Mouse (Mus musculus) myocyte (in vitro differentiated cells): ENCODE results near the gene Olfr1175-ps. TPM values are rescaled to one million over a fixed set of nuclear protein-coding genes. Genes with fewer than 3 reads are reported as not detected.

ENCODE experiments used
- H3K27me3 ChIP-seq: one replicate; pipeline ENCODE4 v1.6.1; 2011; ENCODE audit not compliant: control insufficient read depth, insufficient read depth, insufficient read length
- H3K36me3 ChIP-seq: one replicate; pipeline ENCODE4 v1.6.1; 2011; ENCODE audit not compliant: control insufficient read depth, insufficient read depth
- H3K4me2 ChIP-seq: one replicate; pipeline ENCODE4 v1.6.1; 2011; ENCODE audit warnings: low read depth, control low read depth
- H3K4me3 ChIP-seq: one replicate; pipeline ENCODE4 v1.5.1; 2011; ENCODE audit warnings: mild to moderate bottlenecking, control low read depth, moderate library complexity
- H3K79me2 ChIP-seq: one replicate; pipeline ENCODE4 v1.6.1; 2011; ENCODE audit not compliant: control insufficient read depth, insufficient read depth
- H3ac ChIP-seq: one replicate; pipeline ENCODE4 v1.6.1; 2011; ENCODE audit not compliant: control insufficient read depth, insufficient read length
- CEBPB ChIP-seq: IDR thresholded peaks from 2 replicates; pipeline ENCODE4 v1.6.1; 2011; ENCODE audit warnings: mild to moderate bottlenecking, moderate library complexity; ENCODE audit not compliant: poor library complexity, insufficient read depth, severe bottlenecking
- E2F4 ChIP-seq: IDR thresholded peaks from one replicate; pipeline ENCODE4 v1.6.1; 2011; ENCODE audit warnings: mild to moderate bottlenecking, control low read depth, moderate library complexity; ENCODE audit not compliant: insufficient read depth
- MAX ChIP-seq: IDR thresholded peaks from one replicate; pipeline ENCODE4 v1.6.1; 2011; ENCODE audit warnings: low read depth, mild to moderate bottlenecking, control low read depth
- MYOD1 ChIP-seq, 3 experiments: IDR thresholded peaks; one replicate each; pipeline ENCODE4 v1.6.1; 2011; ENCODE audit warnings: control low read depth in 2 of 3, low read depth in 2 of 3, mild to moderate bottlenecking in 2 of 3, moderate library complexity in 1 of 3; ENCODE audit not compliant: insufficient read length in 2 of 3, control insufficient read depth in 1 of 3
- MYOG ChIP-seq, 3 experiments: IDR thresholded peaks; one replicate each; pipeline ENCODE4 v1.6.1; 2011; ENCODE audit warnings: control low read depth in 2 of 3, low read depth in 2 of 3, mild to moderate bottlenecking in 2 of 3; ENCODE audit not compliant: insufficient read length in 2 of 3, control insufficient read depth in 1 of 3, insufficient read depth in 1 of 3
- POLR2A ChIP-seq: IDR thresholded peaks from one replicate; pipeline ENCODE4 v1.6.1; 2011; ENCODE audit warnings: low read depth, mild to moderate bottlenecking, control low read depth, moderate library complexity; ENCODE audit not compliant: insufficient read length
- POLR2AphosphoS2 ChIP-seq: IDR thresholded peaks from one replicate; pipeline ENCODE4 v1.6.1; 2011; ENCODE audit warnings: low read depth, control low read depth; ENCODE audit not compliant: insufficient read length
- REST ChIP-seq: IDR thresholded peaks from one replicate; pipeline ENCODE4 v1.6.1; 2011; ENCODE audit warnings: mild to moderate bottlenecking, control low read depth, moderate library complexity; ENCODE audit not compliant: insufficient read depth, insufficient read length
- SRF ChIP-seq: IDR thresholded peaks from one replicate; pipeline ENCODE4 v1.6.1; 2011; ENCODE audit warnings: low read depth; ENCODE audit not compliant: control insufficient read depth, insufficient read length
- TCF12 ChIP-seq: IDR thresholded peaks from one replicate; pipeline ENCODE4 v1.6.1; 2011; ENCODE audit warnings: mild to moderate bottlenecking, control low read depth; ENCODE audit not compliant: poor library complexity, insufficient read depth, severe bottlenecking
- TCF3 ChIP-seq: IDR thresholded peaks from one replicate; pipeline ENCODE4 v1.6.1; 2011; ENCODE audit warnings: low read depth, control low read depth; ENCODE audit not compliant: insufficient read length
- USF1 ChIP-seq: IDR thresholded peaks from one replicate; pipeline ENCODE4 v1.6.1; 2011; ENCODE audit warnings: low read depth, mild to moderate bottlenecking, control low read depth, moderate library complexity
- polyA plus RNA-seq: library from polyadenylated mRNA; unstranded; fragments of >200 nt; fragmentation: generic; extraction: Trizol; gene quantifications from one replicate; pipeline ENCODE4 v1.2.1, GENCODE M21; 2012; ENCODE audit warnings: missing spikeins

The Olfr1175-ps gene
- polyA plus RNA-seq, 1 experiment, result not detected

DNA sequence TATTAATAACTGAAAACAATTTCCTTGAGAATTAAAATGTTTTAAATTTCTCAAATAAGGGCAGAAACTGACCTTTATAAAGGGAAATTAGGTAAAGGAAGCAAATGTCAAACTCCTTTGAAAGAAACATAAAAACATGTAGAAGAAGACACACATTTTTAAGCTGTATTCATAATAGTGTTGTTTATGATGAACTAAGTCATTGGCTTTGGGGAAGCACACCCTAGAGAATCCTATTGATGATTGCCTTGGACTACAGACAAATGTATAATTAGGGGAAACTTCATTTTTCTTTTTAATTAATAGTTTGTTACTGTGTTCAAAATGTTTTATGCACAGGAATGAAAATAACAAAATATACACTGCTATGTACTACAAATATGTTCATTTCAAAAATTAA, 47.2 kb downstream of the Olfr1175-ps start, which contains the start of gene Olfr1173:
Olfr1173 (minus strand) TSS at position 101 of the 400 bp plus-strand sequence.
- Histone ChIP-seq H3ac (no peak within 1 kb of the TSS), H3K4me3 (no peak within 1 kb of the TSS), H3K27me3 (no peaks in the 10 kb centered on the region), H3K79me2 (no peaks in the 10 kb centered on the region), H3K4me2 (no peak within 1 kb of the TSS), H3K36me3 (no peaks in the 10 kb centered on the region)
- TF ChIP-seq REST (no peak), MYOD1 (IDR thresholded peaks at IDR 0.05; ENCODE audit: control insufficient read depth in 1 of 3, insufficient read length in 2 of 3, low read depth in 2 of 3) (no peak), USF1 (no peak), MAX (no peak), POLR2A (no peak), MYOG (IDR thresholded peaks at IDR 0.05; ENCODE audit: control insufficient read depth in 1 of 3, insufficient read depth in 1 of 3, insufficient read length in 2 of 3, low read depth in 2 of 3) (no peak), TCF3 (no peak), CEBPB (no peak), TCF12 (no peak), E2F4 (no peak), POLR2AphosphoS2 (no peak), SRF (no peak)

Other genes starting within 250 kb of the Olfr1175-ps start
- not detected for gene Olfr1164, start 233.2 kb downstream of the Olfr1175-ps start, polyA plus RNA-seq
- not detected for gene Olfr1166, start 198.9 kb downstream of the Olfr1175-ps start, polyA plus RNA-seq
- gene Olfr1167, start 172.0 kb downstream of the Olfr1175-ps start, polyA plus RNA-seq, result not detected
- gene Olfr1168, start 145.3 kb downstream of the Olfr1175-ps start, polyA plus RNA-seq, result not detected
- gene Olfr1170, start 98.9 kb downstream of the Olfr1175-ps start, polyA plus RNA-seq, result not detected
- gene Olfr1173, start 47.3 kb downstream of the Olfr1175-ps start, polyA plus RNA-seq, result not detected
- gene Olfr1174-ps, start 12.1 kb downstream of the Olfr1175-ps start, polyA plus RNA-seq, result not detected
- gene Olfr1176, start 9.5 kb upstream of the Olfr1175-ps start, polyA plus RNA-seq, result not detected
- not detected for gene Olfr1177-ps, start 19.3 kb upstream of the Olfr1175-ps start, polyA plus RNA-seq
- gene Olfr1178, start 59.8 kb upstream of the Olfr1175-ps start, polyA plus RNA-seq, result not detected
- not detected for gene Olfr1179, start 79.2 kb upstream of the Olfr1175-ps start, polyA plus RNA-seq
- gene Olfr1180, start 91.9 kb upstream of the Olfr1175-ps start, polyA plus RNA-seq, result not detected
- not detected for gene Olfr1181, start 99.0 kb upstream of the Olfr1175-ps start, polyA plus RNA-seq
- not detected for gene Gm13757, start 121.9 kb upstream of the Olfr1175-ps start, polyA plus RNA-seq
- gene Olfr1183, start 127.7 kb upstream of the Olfr1175-ps start, polyA plus RNA-seq, result not detected
- gene Olfr1184, start 156.4 kb upstream of the Olfr1175-ps start, polyA plus RNA-seq, result not detected
- gene Olfr1185-ps1, start 166.1 kb upstream of the Olfr1175-ps start, polyA plus RNA-seq, result not detected
- gene Olfr1186, start 191.3 kb upstream of the Olfr1175-ps start, polyA plus RNA-seq, result not detected
- gene Olfr1188, start 229.7 kb upstream of the Olfr1175-ps start, polyA plus RNA-seq, result not detected